Mouse (Mus musculus): Measurements from ENCODE around the gene Ngrn. TPM values are rescaled to one million over a fixed set of nuclear protein-coding genes. Genes with fewer than 3 reads are reported as not detected.

Ngrn gene
- total and polyA plus RNA-seq, 3 experiments = 16.8 to 27.2 (median 22.9) TPM

GRCm38 (mm10) chr7:80287736-80288135 lies 26.7 kb downstream of the Ngrn start:
- Histone ChIP-seq H3K4me3 (no peak overlapping the region), H3K27ac (no peak overlapping the region), H3K27me3 (ENCODE audit: control insufficient read depth, insufficient read depth, low read length) (no peaks in the 10 kb centered on the region), H3K4me1 (ENCODE audit: control insufficient read depth, insufficient read depth, low read length) (no peaks in the 10 kb centered on the region), H3K36me3 (ENCODE audit: control insufficient read depth, insufficient read depth, low read length) (no peaks in the 10 kb centered on the region), H3K79me2 (replicated peaks; ENCODE audit: control insufficient read depth, insufficient read depth, low read length) (no peaks in the 10 kb centered on the region), H3K9ac (ENCODE audit: low read depth, low read length) (no peak overlapping the region)
- TF ChIP-seq EP300 (IDR thresholded peaks at IDR 0.05; ENCODE audit: insufficient read depth, low read depth, low read length) = no peak
- no peak for TF ChIP-seq POLR2A (IDR thresholded peaks at IDR 0.05; ENCODE audit: insufficient read depth, low read depth, low read length)
- no peak for TF ChIP-seq CTCF (IDR thresholded peaks at IDR 0.05)
- WGBS = 91% methylated on average over 10 of the region's 10 CpGs
- intact Hi-C loops (cut with DNase I) = no loop called here
- DNase-seq = no peak

- under 1% methylated on average over 52 of the region's 52 CpGs for WGBS
- peak; percentile 99 to 100 for DNase-seq
- Histone ChIP-seq H3K4me1 (ENCODE audit: control insufficient read depth, insufficient read depth, low read length) (no peaks in the 10 kb centered on the region), H3K36me3 (ENCODE audit: control insufficient read depth, insufficient read depth, low read length) (no peaks in the 10 kb centered on the region), H3K4me3 (peak within 1 kb of the TSS; percentile 80), H3K27me3 (ENCODE audit: control insufficient read depth, insufficient read depth, low read length) (no peaks in the 10 kb centered on the region), H3K79me2 (replicated peaks; ENCODE audit: control insufficient read depth, insufficient read depth, low read length) (peaks cover 1% of the 10 kb centered on the region), H3K27ac (peak within 1 kb of the TSS; percentile 34), H3K9ac (ENCODE audit: low read depth, low read length) (peak within 1 kb of the TSS; percentile 73)
- TF ChIP-seq EP300 (IDR thresholded peaks at IDR 0.05; ENCODE audit: insufficient read depth, low read depth, low read length) = no peak
- TF ChIP-seq POLR2A (IDR thresholded peaks at IDR 0.05; ENCODE audit: insufficient read depth, low read depth, low read length) = peak; percentile 58
- peak; percentile 12 for TF ChIP-seq CTCF (IDR thresholded peaks at IDR 0.05)
- intact Hi-C loops (cut with DNase I) = loop anchor here (1.0 kb wide), 2 partner anchors 29 to 62 kb away; partner anchors contain the start of genes Cib1 and Gdpgp1
Observed at GRCm38 (mm10) chr7:80294062-80294763, 33.2 kb downstream of the Ngrn start, which contains the start of gene Prc1. Gene Prc1 (plus strand): TSS chr7:80294450.

- intact Hi-C loops (cut with DNase I) = loop anchor here (1.0 to 5.0 kb wide), 3 partner anchors 28 to 153 kb away; partner anchors contain the start of genes Cib1 and Gdpgp1
- Histone ChIP-seq H3K36me3 (ENCODE audit: control insufficient read depth, insufficient read depth, low read length) (no peaks in the 10 kb centered on the region), H3K27me3 (ENCODE audit: control insufficient read depth, insufficient read depth, low read length) (no peaks in the 10 kb centered on the region), H3K4me1 (ENCODE audit: control insufficient read depth, insufficient read depth, low read length) (no peaks in the 10 kb centered on the region), H3K9ac (ENCODE audit: low read depth, low read length) (peak overlapping the region; percentile 73), H3K27ac (peak overlapping the region; percentile 7; the same call in 1 of the 2 replicates), H3K79me2 (replicated peaks; ENCODE audit: control insufficient read depth, insufficient read depth, low read length) (peaks cover 1% of the 10 kb centered on the region), H3K4me3 (peak overlapping the region; percentile 80)
- DNase-seq = no peak
- TF ChIP-seq EP300 (IDR thresholded peaks at IDR 0.05; ENCODE audit: insufficient read depth, low read depth, low read length) (no peak), POLR2A (IDR thresholded peaks at IDR 0.05; ENCODE audit: insufficient read depth, low read depth, low read length) (no peak), CTCF (IDR thresholded peaks at IDR 0.05) (no peak)
- 9% methylated on average over 37 of the region's 37 CpGs for WGBS
Observed at GRCm38 (mm10) chr7:80294764-80295648, 34.0 kb downstream of the Ngrn start.

GRCm38 (mm10) chr7:80296462-80296861 lies 35.4 kb downstream of the Ngrn start:
- no peaks in the 10 kb centered on the region for H3K4me1 ChIP-seq (ENCODE audit: control insufficient read depth, insufficient read depth, low read length)
- no peaks in the 10 kb centered on the region for H3K27me3 ChIP-seq (ENCODE audit: control insufficient read depth, insufficient read depth, low read length)
- DNase-seq = no peak
- H3K9ac ChIP-seq (ENCODE audit: low read depth, low read length) = no peak overlapping the region
- TF ChIP-seq EP300 (IDR thresholded peaks at IDR 0.05; ENCODE audit: insufficient read depth, low read depth, low read length) (no peak), CTCF (IDR thresholded peaks at IDR 0.05) (no peak), POLR2A (IDR thresholded peaks at IDR 0.05; ENCODE audit: insufficient read depth, low read depth, low read length) (no peak)
- WGBS = 93% methylated on average over 6 of the region's 6 CpGs
- intact Hi-C loops (cut with DNase I) = loop anchor here (5.0 kb wide), 1 partner anchor 154 kb away; no protein-coding TSS in a partner anchor
- no peaks in the 10 kb centered on the region for H3K36me3 ChIP-seq (ENCODE audit: control insufficient read depth, insufficient read depth, low read length)
- H3K4me3 ChIP-seq = no peak overlapping the region
- H3K79me2 ChIP-seq (replicated peaks; ENCODE audit: control insufficient read depth, insufficient read depth, low read length) = peaks cover 1% of the 10 kb centered on the region
- H3K27ac ChIP-seq = no peak overlapping the region

- no peak for DNase-seq
- 69% methylated on average over 3 of the region's 3 CpGs for WGBS
- no peak overlapping the region for H3K27ac ChIP-seq
- H3K9ac ChIP-seq (ENCODE audit: low read depth, low read length) = no peak overlapping the region
- H3K27me3 ChIP-seq (ENCODE audit: control insufficient read depth, insufficient read depth, low read length) = no peaks in the 10 kb centered on the region
- H3K36me3 ChIP-seq (ENCODE audit: control insufficient read depth, insufficient read depth, low read length) = no peaks in the 10 kb centered on the region
- H3K4me1 ChIP-seq (ENCODE audit: control insufficient read depth, insufficient read depth, low read length) = no peaks in the 10 kb centered on the region
- no peak overlapping the region for H3K4me3 ChIP-seq
- intact Hi-C loops (cut with DNase I) = loop anchor here (5.0 kb wide), 1 partner anchor 155 kb away; no protein-coding TSS in a partner anchor
- TF ChIP-seq POLR2A (IDR thresholded peaks at IDR 0.05; ENCODE audit: insufficient read depth, low read depth, low read length) (no peak), CTCF (IDR thresholded peaks at IDR 0.05) (no peak), EP300 (IDR thresholded peaks at IDR 0.05; ENCODE audit: insufficient read depth, low read depth, low read length) (no peak)
- peaks cover 1% of the 10 kb centered on the region for H3K79me2 ChIP-seq (replicated peaks; ENCODE audit: control insufficient read depth, insufficient read depth, low read length)
Observed at GRCm38 (mm10) chr7:80297041-80297440, 36.0 kb downstream of the Ngrn start.
